Mouse (Mus musculus) spleen, adult 2 months (tissue): ENCODE data around the gene Rnps1.

Source experiments
- CTCF ChIP-seq: fragments of 200-500 bp; IDR thresholded peaks from 2 replicates; pipeline ENCODE4 v1.5.1; 2011; ENCODE audit warnings: mild to moderate bottlenecking, inconsistent platforms; ENCODE audit not compliant: insufficient read depth, insufficient read length, insufficient replicate concordance; ENCODE audit errors: extremely low read depth
- POLR2A ChIP-seq: fragments of 200-500 bp; IDR thresholded peaks from 2 replicates; pipeline ENCODE4 v1.6.1; 2011; ENCODE audit warnings: low read depth, low read length, inconsistent platforms

DNA sequence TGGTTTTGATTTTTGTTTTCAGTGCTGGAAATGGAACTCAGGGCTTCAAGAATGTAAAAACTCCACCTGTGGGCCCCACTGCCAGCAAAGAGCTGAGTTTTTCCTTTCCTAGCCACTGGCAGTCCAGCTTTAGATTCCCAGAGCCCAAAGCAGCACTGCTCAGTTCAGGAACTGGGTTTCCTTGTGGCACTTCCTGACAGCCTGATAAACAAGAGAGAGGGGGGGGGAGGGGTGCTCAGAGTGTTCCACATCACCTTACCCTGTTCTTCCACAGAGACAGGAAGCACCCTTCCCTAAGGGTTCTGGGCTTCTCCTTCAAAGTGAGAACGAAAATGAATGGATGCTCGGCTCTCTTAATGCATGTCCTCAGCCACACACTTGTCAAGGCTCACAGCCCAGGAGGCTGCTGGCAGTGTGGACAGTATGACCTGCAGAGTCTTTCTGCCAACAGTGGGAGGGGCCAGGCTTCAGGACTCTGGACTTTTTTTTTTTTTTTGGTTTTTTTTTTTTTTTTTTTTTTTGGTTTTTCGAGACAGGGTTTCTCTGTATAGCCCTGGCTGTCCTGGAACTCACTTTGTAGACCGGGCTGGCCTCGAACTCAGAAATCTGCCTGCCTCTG is 39.2 kb upstream of the Rnps1 start:
- TF ChIP-seq CTCF (no peak), POLR2A (no peak)
